Mouse (Mus musculus) embryonic facial prominence, embryonic 11.5 days (tissue): ENCODE results near the gene Gtf3c2. TPM values are rescaled to one million over a fixed set of nuclear protein-coding genes. Genes with fewer than 3 reads are reported as not detected.

ENCODE experiments used
- ATAC-seq: fragments of 200-750 bp; cut with Nextera tagmentation; replicated peaks from 2 replicates; pipeline ENCODE4 v1.8.0; 2017; ENCODE audit warnings: low read depth; ENCODE audit not compliant: insufficient number of reproducible peaks, low FRiP score, low TSS enrichment
- DNase-seq: peaks from one replicate; pipeline ENCODE4 v3.0.0-alpha.2; 2015; ENCODE audit warnings: low spot score
- H3K27ac ChIP-seq: fragments of 300-500 bp; sonication (generic); replicated peaks from 2 replicates; pipeline ENCODE4 v1.5.1; 2014; ENCODE audit warnings: mild to moderate bottlenecking, low read depth, low read length, control low read depth
- H3K27me3 ChIP-seq: fragments of 300-500 bp; sonication (generic); 2 replicates; pipeline ENCODE4 v1.6.1; 2014; ENCODE audit warnings: mild to moderate bottlenecking, low read length, moderate library complexity, mixed read lengths; ENCODE audit not compliant: control insufficient read depth, insufficient read depth
- H3K36me3 ChIP-seq: fragments of 300-500 bp; sonication (generic); replicated peaks from 2 replicates; pipeline ENCODE4 v1.6.1; 2014; ENCODE audit warnings: low read depth, mild to moderate bottlenecking, low read length, moderate library complexity, mixed read lengths; ENCODE audit not compliant: control insufficient read depth, insufficient read depth
- H3K4me1 ChIP-seq: fragments of 300-500 bp; sonication (generic); 2 replicates; pipeline ENCODE4 v1.6.1; 2014; ENCODE audit warnings: low read length, mixed read lengths; ENCODE audit not compliant: control insufficient read depth, insufficient read depth
- H3K4me2 ChIP-seq: fragments of 300-500 bp; sonication (generic); 2 replicates; pipeline ENCODE4 v1.6.1; 2014; ENCODE audit warnings: low read depth, mild to moderate bottlenecking, control low read depth, low read length, moderate library complexity
- H3K4me3 ChIP-seq: fragments of 300-500 bp; sonication (generic); 2 replicates; pipeline ENCODE4 v1.5.1; 2014; ENCODE audit warnings: low read depth, low read length, control low read depth
- H3K9ac ChIP-seq: fragments of 300-500 bp; sonication (generic); replicated peaks from 2 replicates; pipeline ENCODE4 v1.6.1; 2014; ENCODE audit warnings: mild to moderate bottlenecking, control low read depth, low read length
- H3K9me3 ChIP-seq: fragments of 300-500 bp; sonication (generic); replicated peaks from 2 replicates; pipeline ENCODE4 v1.6.1; 2016; ENCODE audit warnings: mild to moderate bottlenecking, low read length, inconsistent platforms, mixed read lengths; ENCODE audit not compliant: control insufficient read depth
- WGBS: fragments of 180-500 bp; shearing (Covaris S2); extraction: QIAGEN DNeasy Blood & Tissue Kit; methylation state at CpG from one replicate; pipeline ENCODE4 v1.1.7; 2014; 5-methylcytosine and 5-hydroxymethylcytosine counted together
- polyA plus RNA-seq: library from polyadenylated mRNA; unstranded; fragments of >200 nt; fragmentation: Nextera tagmentation; extraction: Ambion mirVana; gene quantifications from 2 replicates; pipeline ENCODE4 v1.2.1, GENCODE M21; 2014

Gtf3c2 gene
- 66.6 and 66.8 TPM in 2 replicates for polyA plus RNA-seq

DNA sequence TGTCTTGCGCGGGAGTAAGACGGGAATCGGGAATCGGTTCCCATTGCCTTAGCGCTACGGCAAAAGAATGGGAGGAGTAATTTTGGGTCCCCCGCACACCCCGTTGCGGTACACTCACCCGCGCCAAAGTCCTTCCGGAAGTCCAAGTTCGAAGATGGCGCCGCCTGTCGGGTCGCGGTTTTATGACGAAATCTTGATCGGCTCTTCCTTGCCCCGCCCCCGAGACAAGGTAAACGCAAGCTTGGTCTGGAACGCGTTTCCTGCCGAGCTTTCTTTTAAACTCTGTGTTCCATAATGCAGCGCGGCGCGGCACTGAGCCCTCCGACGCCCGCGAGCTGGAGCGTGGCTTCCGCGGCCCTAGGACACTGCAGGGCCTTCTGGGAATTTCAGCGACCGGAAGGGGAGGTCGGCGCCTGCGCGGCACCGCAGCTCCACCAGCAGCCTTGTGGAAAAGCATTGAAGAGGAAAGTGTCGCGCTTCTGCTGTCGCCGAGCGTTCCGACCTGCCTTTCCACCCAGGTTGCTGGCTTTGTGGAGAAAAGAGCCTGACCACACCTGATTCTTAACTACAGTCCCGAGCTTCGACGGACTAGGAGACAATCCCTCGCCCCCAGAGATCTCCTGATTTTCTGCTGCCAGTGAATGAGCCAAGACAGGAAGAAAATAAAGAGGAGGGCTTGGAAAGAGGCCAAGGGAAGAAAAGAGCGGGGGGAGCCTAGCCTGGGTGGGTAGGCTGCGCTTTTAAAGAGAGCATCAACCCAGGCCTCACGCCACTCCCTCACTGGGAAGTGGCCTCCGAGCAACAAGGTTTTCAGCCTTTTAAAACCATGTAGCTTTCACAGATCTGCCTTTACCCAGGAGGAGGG is at the start of gene Gtf3c2, which contains the start of gene Gm29609:
Gene Gtf3c2 (minus strand): TSS at position 379 of the 865 bp plus-strand sequence.
Gene Gm29609 (minus strand): TSS at position 146 of the 865 bp plus-strand sequence.
- Histone ChIP-seq H3K4me2 (peak within 1 kb of the TSS; percentile 77), H3K27ac (peak within 1 kb of the TSS; percentile 90), H3K36me3 (no peaks in the 10 kb centered on the region), H3K4me3 (peak within 1 kb of the TSS; percentile 75), H3K27me3 (no peaks in the 10 kb centered on the region), H3K9ac (peak within 1 kb of the TSS; percentile 73), H3K4me1 (no peaks in the 10 kb centered on the region), H3K9me3 (no peaks in the 10 kb centered on the region)
- ATAC-seq (peak; percentile 95), DNase-seq (peak; percentile 98)
- WGBS = under 1% methylated on average over 59 of the region's 59 CpGs

DNA sequence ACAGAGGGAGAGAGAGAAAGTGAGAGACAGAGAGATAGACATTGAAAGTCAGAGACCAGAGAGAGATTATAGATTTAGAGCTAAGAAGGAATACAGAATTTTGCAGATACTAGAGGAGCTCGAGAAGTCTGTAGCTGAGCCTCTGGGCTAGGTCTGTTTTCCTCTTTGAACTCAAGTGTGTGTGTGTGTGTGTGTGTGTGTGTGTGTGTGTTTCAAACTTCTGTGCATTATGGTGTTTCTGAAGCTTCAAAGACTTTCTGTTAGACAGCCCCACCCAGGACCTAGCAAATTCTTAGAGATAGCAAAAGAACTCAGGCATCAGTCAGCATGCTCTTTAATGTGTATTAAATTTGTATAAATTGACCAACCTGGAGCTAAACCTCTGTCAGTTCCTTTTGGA is 46.7 kb upstream of the Gtf3c2 start:
- H3K9ac ChIP-seq = no peak overlapping the region
- H3K4me2 ChIP-seq = no peak overlapping the region
- no peak overlapping the region for H3K4me3 ChIP-seq
- WGBS = 65% methylated on average over 1 of the region's 1 CpGs
- H3K4me1 ChIP-seq = no peaks in the 10 kb centered on the region
- ATAC-seq = no peak
- no peaks in the 10 kb centered on the region for H3K27me3 ChIP-seq
- H3K36me3 ChIP-seq = no peaks in the 10 kb centered on the region
- DNase-seq = no peak
- no peaks in the 10 kb centered on the region for H3K9me3 ChIP-seq
- no peak overlapping the region for H3K27ac ChIP-seq

DNA sequence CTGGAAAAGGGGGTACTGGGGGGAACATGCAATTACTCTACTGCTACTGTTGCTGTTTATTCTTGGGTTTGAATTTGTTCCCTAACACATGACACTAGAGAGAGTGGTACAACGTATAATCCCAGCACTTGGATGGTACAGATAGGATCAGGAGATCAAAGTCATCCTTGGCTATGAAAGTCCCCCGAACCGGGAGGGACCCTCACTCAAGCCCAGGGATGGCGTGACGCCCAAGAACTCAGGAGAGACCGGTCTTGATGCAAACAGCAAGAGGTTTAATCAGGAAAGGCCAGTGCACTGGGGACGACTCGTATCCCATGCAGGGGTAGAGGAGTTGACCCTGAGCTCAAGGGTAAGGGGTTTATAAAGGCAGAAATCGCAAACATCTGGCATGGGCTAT is 42.8 kb upstream of the Gtf3c2 start:
- no peak overlapping the region for H3K27ac ChIP-seq
- H3K27me3 ChIP-seq = no peaks in the 10 kb centered on the region
- no peaks in the 10 kb centered on the region for H3K4me1 ChIP-seq
- no peaks in the 10 kb centered on the region for H3K9me3 ChIP-seq
- H3K36me3 ChIP-seq = no peaks in the 10 kb centered on the region
- H3K9ac ChIP-seq = no peak overlapping the region
- H3K4me2 ChIP-seq = no peak overlapping the region
- ATAC-seq = no peak
- H3K4me3 ChIP-seq = no peak overlapping the region
- DNase-seq = no peak
- WGBS = 91% methylated on average over 9 of the region's 9 CpGs

DNA sequence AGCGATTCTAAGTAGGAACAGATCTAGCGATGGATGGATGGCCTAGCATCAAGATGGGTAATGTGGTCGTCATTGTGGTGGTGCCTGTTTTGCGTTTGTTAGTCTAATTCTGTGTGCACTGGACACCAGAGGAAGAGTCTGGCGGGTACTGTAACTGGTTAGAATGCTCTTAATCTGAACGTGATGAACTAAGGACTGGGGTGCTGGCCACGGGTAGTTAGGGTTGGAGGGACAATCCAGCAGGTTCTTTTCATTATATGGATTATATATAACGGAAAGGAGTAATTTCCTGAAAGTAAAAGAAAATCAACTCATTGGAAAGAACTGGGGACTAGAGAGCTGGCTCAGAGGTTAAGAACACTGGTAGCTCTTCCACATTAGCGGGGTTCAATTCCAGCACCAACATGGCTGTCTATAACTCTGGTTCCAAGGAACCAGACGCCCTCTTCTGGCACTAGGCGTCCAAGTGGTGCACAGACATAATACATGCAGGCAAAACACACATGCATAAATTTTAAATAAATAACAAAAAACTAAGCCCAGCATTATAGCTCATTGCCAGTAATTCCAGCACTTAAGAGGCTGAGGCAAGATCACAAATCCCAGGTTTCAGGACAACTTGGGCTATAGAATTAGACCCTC is 41.5 kb upstream of the Gtf3c2 start:
- Histone ChIP-seq H3K27ac (peak overlapping the region; percentile 91), H3K27me3 (no peaks in the 10 kb centered on the region), H3K9ac (peak overlapping the region; percentile 90), H3K4me3 (peak overlapping the region; percentile 81), H3K36me3 (no peaks in the 10 kb centered on the region), H3K4me1 (no peaks in the 10 kb centered on the region), H3K4me2 (peak overlapping the region; percentile 68), H3K9me3 (no peaks in the 10 kb centered on the region)
- 10% methylated on average over 11 of the region's 11 CpGs for WGBS
- no peak for ATAC-seq
- DNase-seq = peak; percentile 77

DNA sequence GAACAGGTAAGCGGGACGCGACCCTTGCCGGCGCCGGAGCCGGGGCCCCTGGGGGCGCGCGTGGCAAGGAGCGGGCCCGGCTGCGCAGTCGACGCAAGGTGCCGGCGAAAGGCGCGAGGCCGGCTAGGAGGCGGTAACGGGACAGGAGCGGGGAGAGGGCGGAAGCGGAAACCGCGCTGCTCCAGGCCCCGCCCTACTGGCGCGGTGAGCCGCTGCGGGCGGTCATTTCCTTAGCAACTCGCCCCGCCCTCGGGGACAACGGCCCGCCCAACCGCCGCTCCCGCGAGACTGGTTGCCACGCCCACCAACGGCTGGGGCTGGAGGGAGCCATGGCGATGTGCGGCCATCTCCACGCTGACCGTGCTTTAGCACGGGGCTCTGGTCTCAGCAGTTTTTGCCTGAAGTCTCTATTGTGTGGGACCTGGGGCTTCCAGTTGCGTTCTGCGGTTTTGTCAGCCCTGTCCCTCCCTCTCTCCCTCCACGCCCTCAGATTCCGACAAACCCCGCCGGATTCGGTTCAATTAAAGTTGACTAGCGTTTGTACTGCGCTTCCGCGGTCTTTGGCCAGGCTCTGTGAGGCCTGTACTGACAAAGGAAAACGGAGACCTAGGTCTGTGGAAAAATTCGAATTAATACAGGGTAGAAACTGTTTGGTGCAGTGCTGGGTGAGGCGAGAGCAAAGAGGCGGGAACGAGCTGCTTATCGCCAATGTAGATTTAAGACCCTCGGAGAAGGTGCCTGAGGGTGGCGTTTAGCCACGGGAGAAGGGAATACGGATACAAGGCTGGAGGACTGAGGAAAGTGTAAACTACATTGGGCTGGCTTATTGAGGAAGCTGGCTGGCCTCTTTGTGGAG is 40.7 kb upstream of the Gtf3c2 start, which contains the start of gene Ppm1g:
Gene Ppm1g (minus strand): TSS at position 240 of the 856 bp plus-strand sequence.
- ATAC-seq (peak; percentile 91), DNase-seq (peak; percentile 97)
- Histone ChIP-seq H3K4me3 (peak within 1 kb of the TSS; percentile 81), H3K27ac (peak within 1 kb of the TSS; percentile 91), H3K9ac (peak within 1 kb of the TSS; percentile 90), H3K4me2 (peak within 1 kb of the TSS; percentile 68), H3K9me3 (no peaks in the 10 kb centered on the region), H3K36me3 (no peaks in the 10 kb centered on the region), H3K27me3 (no peaks in the 10 kb centered on the region), H3K4me1 (no peaks in the 10 kb centered on the region)
- WGBS = under 1% methylated on average over 63 of the region's 70 CpGs

DNA sequence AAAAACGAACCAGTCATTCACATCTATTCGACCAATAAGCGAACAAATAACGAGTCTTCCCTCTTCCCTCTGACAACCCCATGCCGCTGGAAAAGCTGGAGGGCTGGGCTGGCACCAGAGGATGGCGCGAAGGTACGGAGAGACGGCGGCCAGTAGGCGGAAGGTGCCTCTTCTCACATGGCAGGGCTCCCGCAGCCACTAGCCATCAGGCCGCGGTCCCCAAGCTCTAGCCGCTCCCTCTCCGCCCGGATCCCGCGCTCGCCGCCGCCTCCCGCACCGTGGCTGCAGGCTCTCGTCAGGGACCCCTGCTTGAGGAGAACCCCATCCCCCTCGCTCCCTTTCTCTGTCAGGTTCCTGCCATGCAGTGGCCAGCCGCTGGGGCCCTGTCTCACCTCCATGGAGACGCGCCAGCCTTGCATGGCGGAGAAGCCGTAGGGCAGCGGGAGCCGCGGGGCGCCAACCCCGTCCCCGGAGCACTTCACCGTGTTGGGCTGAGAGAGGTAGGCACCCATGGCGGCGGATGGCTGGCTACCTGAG is 40.0 kb upstream of the Gtf3c2 start:
- no peaks in the 10 kb centered on the region for H3K36me3 ChIP-seq
- peak overlapping the region; percentile 90 for H3K9ac ChIP-seq
- H3K4me2 ChIP-seq = peak overlapping the region; percentile 68
- no peaks in the 10 kb centered on the region for H3K4me1 ChIP-seq
- ATAC-seq = peak; percentile 83
- no peaks in the 10 kb centered on the region for H3K27me3 ChIP-seq
- under 1% methylated on average over 38 of the region's 40 CpGs for WGBS
- peak overlapping the region; percentile 91 for H3K27ac ChIP-seq
- peak; percentile 55 for DNase-seq
- H3K4me3 ChIP-seq = peak overlapping the region; percentile 81
- no peaks in the 10 kb centered on the region for H3K9me3 ChIP-seq

DNA sequence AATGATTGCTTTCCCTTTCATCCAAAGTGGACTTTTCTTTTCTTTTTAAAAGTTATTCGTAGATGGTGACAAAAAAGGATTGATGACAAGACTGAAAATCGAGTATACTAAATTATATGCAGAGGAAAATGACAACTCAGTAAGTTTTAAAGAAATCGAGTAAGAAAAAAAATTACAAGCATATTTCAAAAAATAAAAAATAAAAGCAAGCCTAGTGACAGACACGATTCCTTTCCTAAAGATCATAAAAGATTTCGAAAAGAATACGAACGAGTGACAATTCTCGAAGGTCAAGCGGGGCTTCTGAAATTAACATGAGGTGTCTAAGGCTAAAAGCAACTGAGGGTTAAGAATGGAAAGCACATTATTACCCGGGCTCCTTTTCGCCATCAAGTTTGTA is 39.5 kb upstream of the Gtf3c2 start:
- Histone ChIP-seq H3K27ac (no peak overlapping the region), H3K27me3 (no peaks in the 10 kb centered on the region), H3K9me3 (no peaks in the 10 kb centered on the region), H3K4me1 (no peaks in the 10 kb centered on the region), H3K4me2 (peak overlapping the region; percentile 68), H3K9ac (peak overlapping the region; percentile 90), H3K4me3 (peak overlapping the region; percentile 81), H3K36me3 (no peaks in the 10 kb centered on the region)
- DNase-seq = no peak
- WGBS = 2% methylated on average over 11 of the region's 11 CpGs
- no peak for ATAC-seq
